Mouse (Mus musculus) gastrocnemius, adult 2 months (tissue): ENCODE measurements around the gene Crcp. TPM values are rescaled to one million over a fixed set of nuclear protein-coding genes. Genes with fewer than 3 reads are reported as not detected.
A peak's percentile ranks its signal among the peaks of the same experiment; 100 is the strongest.

Experiments used
- DNase-seq: peaks from one replicate; pipeline ENCODE4 v3.0.0; 2022
- H3K27ac ChIP-seq: fragments of 200-600 bp; 2 replicates; pipeline ENCODE4 v1.8.1; 2022; ENCODE audit warnings: mild to moderate bottlenecking
- H3K4me3 ChIP-seq: fragments of 200-600 bp; 2 replicates; pipeline ENCODE4 v1.8.1; 2022; ENCODE audit warnings: mild to moderate bottlenecking, moderate library complexity
- CTCF ChIP-seq: fragments of 200-600 bp; IDR thresholded peaks from 2 replicates; pipeline ENCODE4 v1.8.1; 2022; ENCODE audit warnings: antibody characterized with exemption, mild to moderate bottlenecking, moderate library complexity
- intact Hi-C: fragments of 180-260 bp; cut with DNase I; formaldehyde crosslinking; loops from one replicate; pipeline ENCODE4 v1.15.1; 2025
- total RNA-seq, 2 experiments: library from RNA; stranded (reverse); gene quantifications; 2 replicates each; pipeline ENCODE4 v1.2.3; 2021

The Crcp gene
- total RNA-seq, 2 experiments from 2014 or later = 18.7 to 19.3 TPM

- H3K27ac ChIP-seq = peak overlapping the region; percentile 29
- intact Hi-C loops = no loop called here
- DNase-seq = no peak
- TF ChIP-seq CTCF = no peak
- H3K4me3 ChIP-seq = no peak overlapping the region
These were observed 60.7 kb downstream of the Crcp start for GRCm38 (mm10) chr5:130089626-130090393.

- Histone ChIP-seq H3K27ac (no peak overlapping the region), H3K4me3 (no peak overlapping the region)
- intact Hi-C loops = no loop called here
- TF ChIP-seq CTCF = no peak
- no peak for DNase-seq
These were observed 67.7 kb downstream of the Crcp start for GRCm38 (mm10) chr5:130096754-130097153.

- intact Hi-C loops = no loop called here
- Histone ChIP-seq H3K27ac (no peak overlapping the region), H3K4me3 (no peak overlapping the region)
- no peak for TF ChIP-seq CTCF
- DNase-seq = no peak
These were observed 68.7 kb downstream of the Crcp start for GRCm38 (mm10) chr5:130097837-130098236.

GRCm38 (mm10) chr5:130101724-130102123, 72.6 kb downstream of the Crcp start:
- no peak for TF ChIP-seq CTCF
- no peak overlapping the region for H3K4me3 ChIP-seq
- no peak overlapping the region for H3K27ac ChIP-seq
- no peak for DNase-seq
- intact Hi-C loops = no loop called here

- DNase-seq = no peak
These were observed 80.3 kb downstream of the Crcp start for GRCm38 (mm10) chr5:130109348-130109747.

More at GRCm38 (mm10) chr5:130109348-130109747, 80.3 kb downstream of the Crcp start:
- intact Hi-C loops = no loop called here
- no peak for TF ChIP-seq CTCF
- H3K4me3 ChIP-seq = no peak overlapping the region
- no peak overlapping the region for H3K27ac ChIP-seq

Other genes with a start within 250 kb of the Crcp start
- 10 to 100 TPM; 13.0 to 15.4 TPM for gene Psph, start 241.8 kb upstream of the Crcp start, total RNA-seq
- 10 to 100 TPM in 1 of 2 experiments, 1 to 10 TPM in 1; 6.5 to 11.0 TPM for gene Sumf2, start 182.3 kb upstream of the Crcp start, total RNA-seq
- gene Chchd2, start 141.8 kb upstream of the Crcp start, total RNA-seq = 100 to 1,000 TPM; 604 to 698 TPM
- under 1 TPM; 0.20 to 0.45 TPM for gene Zbed5, start 133.6 kb upstream of the Crcp start, total RNA-seq
- gene Phkg1, start 130.7 kb upstream of the Crcp start, total RNA-seq = 100 to 1,000 TPM; 314 to 437 TPM
- not detected for gene Nupr1l, start 120.8 kb upstream of the Crcp start, total RNA-seq
- gene Vkorc1l1, start 87.3 kb upstream of the Crcp start, total RNA-seq = 10 to 100 TPM; 21.4 to 22.9 TPM
- gene Gusb, start 26.2 kb upstream of the Crcp start, total RNA-seq = 1 to 10 TPM; 5.6 to 8.3 TPM
- 10 to 100 TPM in 1 of 2 experiments, 1 to 10 TPM in 1; 9.3 to 13.2 TPM for gene Asl, start within 50 bp of the Crcp start, total RNA-seq
- gene Tpst1, start 44.0 kb downstream of the Crcp start, total RNA-seq = 1 to 10 TPM; 3.7 to 5.4 TPM
- gene Kctd7, start 115.6 kb downstream of the Crcp start, total RNA-seq = 1 to 10 TPM; 2.4 to 2.9 TPM
- gene Rabgef1, start 142.5 kb downstream of the Crcp start, total RNA-seq = 100 to 1,000 TPM in 1 of 2 experiments, 10 to 100 TPM in 1; 90.5 to 140 TPM
- gene Tmem248, start 187.8 kb downstream of the Crcp start, total RNA-seq = 10 to 100 TPM; 42.9 to 46.7 TPM
- gene Sbds, start 226.2 kb downstream of the Crcp start, total RNA-seq = 10 to 100 TPM; 27.5 to 34.5 TPM
- 1 to 10 TPM; 9.5 TPM for gene Tyw1, start 226.3 kb downstream of the Crcp start, total RNA-seq